Mouse (Mus musculus): Measurements from ENCODE around the gene Cflar. TPM values are rescaled to one million over a fixed set of nuclear protein-coding genes. Genes with fewer than 3 reads are reported as not detected.

The Cflar gene
- polyA plus RNA-seq, 1 experiment: 102 TPM

- Histone ChIP-seq H3K4me1 (ENCODE audit: control insufficient read depth, insufficient read depth, low read length) (peaks cover 7% of the 10 kb centered on the region), H3K27ac (ENCODE audit: insufficient read depth, low read depth, low read length) (peak overlapping the region; percentile 94), H3K4me3 (ENCODE audit: insufficient read depth, low read length) (peak overlapping the region; percentile 59)
- TF ChIP-seq POLR2A (IDR thresholded peaks at IDR 0.05; ENCODE audit: borderline replicate concordance, low read depth, low read length) (no peak), CTCF (IDR thresholded peaks at IDR 0.05; ENCODE audit: low read depth, low read length) (no peak)
These were observed 92.2 kb downstream of the Cflar start for GRCm38 (mm10) chr1:58803531-58803930.

DNA sequence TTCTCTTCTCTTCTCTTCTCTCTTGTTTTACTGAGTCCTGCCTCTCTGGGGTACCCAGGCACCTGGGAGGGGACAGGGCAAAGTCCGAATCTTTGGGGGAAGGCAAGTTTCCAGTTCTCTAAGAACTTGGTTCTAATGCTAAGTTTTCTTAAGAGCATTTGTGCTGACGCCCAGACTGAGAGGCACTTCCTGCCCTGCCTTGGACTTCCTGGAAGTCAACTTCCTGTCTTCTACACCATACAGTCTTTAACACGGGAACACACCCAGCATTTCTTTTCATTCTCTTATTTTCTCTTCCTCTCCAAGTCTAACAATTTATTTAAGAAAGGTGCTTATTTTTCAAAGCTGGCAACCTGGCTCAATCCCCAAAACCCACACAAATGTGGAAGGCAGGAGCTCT, 95.3 kb downstream of the Cflar start:
- Histone ChIP-seq H3K27ac (ENCODE audit: insufficient read depth, low read depth, low read length) (no peak overlapping the region), H3K4me1 (ENCODE audit: control insufficient read depth, insufficient read depth, low read length) (peaks cover 7% of the 10 kb centered on the region), H3K4me3 (ENCODE audit: insufficient read depth, low read length) (no peak overlapping the region)
- TF ChIP-seq POLR2A (IDR thresholded peaks at IDR 0.05; ENCODE audit: borderline replicate concordance, low read depth, low read length) (no peak), CTCF (IDR thresholded peaks at IDR 0.05; ENCODE audit: low read depth, low read length) (no peak)

Other genes with a start within 250 kb of the Cflar start
- 12.2 and 14.3 TPM in 2 replicates for gene Orc2, start 206.4 kb upstream of the Cflar start, polyA plus RNA-seq (2012; ENCODE audit: insufficient read depth, insufficient read length, missing spikeins)
- 5.9 and 9.1 TPM in 2 replicates for gene Fam126b, start 125.2 kb upstream of the Cflar start, polyA plus RNA-seq (2012; ENCODE audit: insufficient read depth, insufficient read length, missing spikeins)
- gene Ndufb3, start 125.1 kb upstream of the Cflar start, polyA plus RNA-seq (2012; ENCODE audit: insufficient read depth, insufficient read length, missing spikeins): 94.5 and 121 TPM in 2 replicates
- not detected in 2 replicates for gene Als2cr12, start 15.5 kb upstream of the Cflar start, polyA plus RNA-seq (2012; ENCODE audit: insufficient read depth, insufficient read length, missing spikeins)
- gene Casp8, start 83.9 kb downstream of the Cflar start, polyA plus RNA-seq (2012; ENCODE audit: insufficient read depth, insufficient read length, missing spikeins): 97.4 and 98.2 TPM in 2 replicates

Measured in bone marrow macrophage, adult 2 months (primary cell).